8 mouse cellular contexts compared by ENCODE assay signal in genomic region chr5:24364508-24364907, GRCm38 (mm10). TPM values are rescaled to one million over a fixed set of nuclear protein-coding genes. Genes with fewer than 3 reads are reported as not detected.
A peak's percentile ranks its signal among the peaks of the same experiment; 100 is the strongest.
DNase-seq lines count a peak whose midpoint lies in the region; ATAC-seq and TF ChIP-seq lines count a peak whose summit lies in the region.

TSS of gene Nos3 (plus strand) at chr5:24364810.

- WGBS in heart, embryonic 15.5 days: 66% methylated on average over 12 of the region's 12 CpGs
- WGBS in olfactory bulb, adult 2 months: 58% methylated on average over 12 of the region's 12 CpGs
- WGBS in forebrain, embryonic 15.5 days: 29% methylated on average over 12 of the region's 12 CpGs

- no peaks in the 10 kb centered on the region for H3K27me3 ChIP-seq in testis, adult 2 months (ENCODE audit: control insufficient read depth, insufficient read depth, low read length)
- H3K27me3 ChIP-seq in heart, embryonic 15.5 days: no peaks in the 10 kb centered on the region
- no peaks in the 10 kb centered on the region for H3K27me3 ChIP-seq in forebrain, embryonic 15.5 days

- no peak for DNase-seq in testis, postnatal 14 days (ENCODE audit: low spot score)
- DNase-seq in kidney, postnatal 14 days: peak; percentile 82
- DNase-seq in cerebellum, adult 9-10 months: no peak
- DNase-seq in urinary bladder, postnatal 14 days (ENCODE audit: low spot score): no peak

- H3K4me3 ChIP-seq in testis, adult 2 months (ENCODE audit: control insufficient read depth, low read depth, low read length): peak within 1 kb of the TSS; percentile 10; the same call in 1 of the 2 replicates
- H3K4me3 ChIP-seq in heart, embryonic 15.5 days: peak within 1 kb of the TSS; percentile 48
- H3K4me3 ChIP-seq in olfactory bulb, adult 2 months (ENCODE audit: insufficient read depth, low read depth, low read length): peak within 1 kb of the TSS; percentile 9; the same call in 1 of the 2 replicates
- no peak within 1 kb of the TSS for H3K4me3 ChIP-seq in forebrain, embryonic 15.5 days

- H3K36me3 ChIP-seq in testis, adult 2 months (ENCODE audit: control insufficient read depth, insufficient read depth, low read length): no peaks in the 10 kb centered on the region
- no peaks in the 10 kb centered on the region for H3K36me3 ChIP-seq in heart, embryonic 15.5 days
- H3K36me3 ChIP-seq in forebrain, embryonic 15.5 days: no peaks in the 10 kb centered on the region

- TF ChIP-seq CTCF in testis, adult 2 months (IDR thresholded peaks at IDR 0.05; ENCODE audit: control insufficient read depth, insufficient read depth, insufficient replicate concordance, low read depth, low read length): no peak
- TF ChIP-seq CTCF in olfactory bulb, adult 2 months (IDR thresholded peaks at IDR 0.05; ENCODE audit: insufficient read depth, low read depth, low read length): no peak

- peak; percentile 61 for ATAC-seq in heart, embryonic 15.5 days (replicated peaks; ENCODE audit: insufficient number of reproducible peaks, insufficient read depth, low FRiP score, low read depth)
- no peak for ATAC-seq in forebrain, embryonic 15.5 days (replicated peaks)

- peaks cover 15% of the 10 kb centered on the region for H3K4me1 ChIP-seq in testis, adult 2 months (ENCODE audit: control insufficient read depth, insufficient read depth, low read length)
- peaks cover 15% of the 10 kb centered on the region for H3K4me1 ChIP-seq in heart, embryonic 15.5 days (replicated peaks)
- peaks cover 10% of the 10 kb centered on the region for H3K4me1 ChIP-seq in olfactory bulb, adult 2 months (ENCODE audit: control insufficient read depth, insufficient read depth, low read length)
- H3K4me1 ChIP-seq in forebrain, embryonic 15.5 days: no peaks in the 10 kb centered on the region

- peak within 1 kb of the TSS; percentile 49 for H3K4me2 ChIP-seq in heart, embryonic 15.5 days
- no peak within 1 kb of the TSS for H3K4me2 ChIP-seq in forebrain, embryonic 15.5 days (replicated peaks)

- no peak within 1 kb of the TSS for H3K27ac ChIP-seq in testis, adult 2 months (ENCODE audit: control insufficient read depth, insufficient read depth, low read depth, low read length)
- peak within 1 kb of the TSS; percentile 79 for H3K27ac ChIP-seq in heart, embryonic 15.5 days
- H3K27ac ChIP-seq in olfactory bulb, adult 2 months (ENCODE audit: insufficient read depth, low read depth, low read length): no peak within 1 kb of the TSS
- H3K27ac ChIP-seq in forebrain, embryonic 15.5 days (replicated peaks): no peak within 1 kb of the TSS

- TF ChIP-seq POLR2A in testis, adult 2 months (IDR thresholded peaks at IDR 0.05; ENCODE audit: control insufficient read depth, low read depth, low read length): no peak
- TF ChIP-seq POLR2A in olfactory bulb, adult 2 months (IDR thresholded peaks at IDR 0.05; ENCODE audit: insufficient read depth, low read depth, low read length): no peak

- peak within 1 kb of the TSS; percentile 52 for H3K9ac ChIP-seq in heart, embryonic 15.5 days
- no peak within 1 kb of the TSS; the same call in 1 of the 2 replicates for H3K9ac ChIP-seq in forebrain, embryonic 15.5 days (replicated peaks)

- no peaks in the 10 kb centered on the region for H3K9me3 ChIP-seq in heart, embryonic 15.5 days (replicated peaks)
- no peaks in the 10 kb centered on the region for H3K9me3 ChIP-seq in forebrain, embryonic 15.5 days

RNA-seq across cellular contexts. Expression of gene Nos3, which starts in this region (rescaled TPM):
- polyA plus RNA-seq in testis, adult 2 months (2012; rRNA removed): 1.9 and 2.2 TPM in 2 replicates
- polyA plus RNA-seq in heart, embryonic 15.5 days (2015; fragmentation: Nextera tagmentation; extraction: Ambion mirVana): 27.9 and 30.6 TPM in 2 replicates
- polyA plus RNA-seq in olfactory bulb, adult 2 months (2012; ENCODE audit: insufficient read depth, insufficient read length, low replicate concordance, missing spikeins): not detected in 2 replicates
- polyA plus RNA-seq in forebrain, embryonic 15.5 days (2015; fragmentation: Nextera tagmentation; extraction: Ambion mirVana): 7.4 TPM in 2 replicates
